Mouse (Mus musculus): ENCODE data around the gene Spin1. TPM values are rescaled to one million over a fixed set of nuclear protein-coding genes. Genes with fewer than 3 reads are reported as not detected.
"Not testable (repeated sequence)": the region's sequence is repeated elsewhere in the genome, so short reads cannot be mapped to it uniquely, and the experiment has no call there.

The Spin1 gene
- 10 to 100 TPM; 73.0 to 80.7 TPM for total RNA-seq (2021)
- long read RNA-seq, experiment 1, full-length matches to known transcripts, result 44 of 66 reads
- long read RNA-seq, experiment 1, partial matches to known transcripts, result 14 of 66 reads
- long read RNA-seq, experiment 1, other reads (novel, unspliced or antisense), result 8 of 66 reads
- long read RNA-seq, experiment 2, full-length matches to known transcripts, result 23 of 30 reads
- long read RNA-seq, experiment 2, partial matches to known transcripts, result 0 of 30 reads
- long read RNA-seq, experiment 2, other reads (novel, unspliced or antisense), result 7 of 30 reads

GRCm38 (mm10) chr13:51100233-51101015, at the start of gene Spin1:
TSS of gene Spin1 (plus strand) at chr13:51100880.
- DNase-seq, result peak; percentile 88 to 93

DNA sequence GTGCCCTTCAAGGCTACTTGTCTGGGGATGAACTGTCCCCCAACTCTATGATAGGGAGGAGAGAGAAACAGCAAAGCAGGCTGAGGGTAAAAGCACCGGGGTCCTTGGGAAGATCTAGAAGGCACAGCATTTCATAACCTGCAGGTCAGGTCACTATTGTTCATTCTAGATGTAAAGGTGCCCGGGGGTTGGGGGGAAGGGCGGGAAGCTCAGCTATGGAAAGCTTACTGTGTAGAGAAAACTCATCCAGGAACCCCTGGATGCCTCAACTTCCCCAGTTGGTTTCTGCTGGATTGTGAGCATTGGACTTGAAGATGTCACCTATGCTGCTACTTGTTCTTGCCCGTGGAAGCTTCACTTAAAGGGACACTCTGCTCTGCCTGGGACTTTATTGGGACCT, 49.7 kb upstream of the Spin1 start:
- no peak for DNase-seq

GRCm38 (mm10) chr13:51052408-51052807, 48.3 kb upstream of the Spin1 start:
- no peak for DNase-seq

DNA sequence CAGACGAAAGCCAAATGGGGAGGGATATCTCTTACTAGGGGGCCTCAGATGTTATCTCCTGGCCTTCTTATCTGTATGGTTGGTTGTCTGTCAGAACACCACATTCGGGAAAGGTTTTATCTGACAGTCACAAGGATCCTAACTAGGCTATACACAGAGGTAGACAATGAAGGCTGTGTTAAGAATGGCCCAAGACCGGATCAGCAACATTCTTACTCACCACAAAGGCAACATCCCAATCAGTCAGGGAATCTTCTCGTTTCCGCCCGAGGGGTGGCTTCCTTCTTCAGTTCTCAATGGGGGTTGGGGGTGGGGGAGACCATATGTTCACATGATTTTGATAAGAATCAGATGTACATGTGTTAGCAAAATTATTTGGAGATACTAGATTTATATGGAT, 37.7 kb upstream of the Spin1 start:
- no peak for DNase-seq

DNA sequence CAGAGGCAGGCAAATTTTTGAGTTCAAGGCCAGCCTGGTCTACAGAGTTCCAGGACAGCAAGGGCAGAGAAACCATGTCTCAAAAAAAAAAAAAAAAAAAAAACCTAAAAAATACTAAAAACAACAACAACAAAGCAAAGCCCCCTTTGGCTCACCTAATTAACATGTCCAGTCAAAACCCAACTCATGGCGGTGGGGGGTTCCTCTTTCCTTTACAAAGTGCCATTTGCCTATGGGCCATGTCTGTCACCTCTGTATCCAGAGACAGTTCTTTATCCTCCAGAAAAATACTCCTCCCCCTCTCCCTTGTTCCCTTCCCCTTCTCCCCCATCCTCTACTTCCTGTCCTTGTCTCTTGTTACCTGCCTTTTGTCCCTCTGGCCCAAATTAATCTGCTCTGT, 37.0 kb upstream of the Spin1 start:
- DNase-seq, result no peak

GRCm38 (mm10) chr13:51064429-51064828, 36.3 kb upstream of the Spin1 start:
- DNase-seq, result no peak

DNA sequence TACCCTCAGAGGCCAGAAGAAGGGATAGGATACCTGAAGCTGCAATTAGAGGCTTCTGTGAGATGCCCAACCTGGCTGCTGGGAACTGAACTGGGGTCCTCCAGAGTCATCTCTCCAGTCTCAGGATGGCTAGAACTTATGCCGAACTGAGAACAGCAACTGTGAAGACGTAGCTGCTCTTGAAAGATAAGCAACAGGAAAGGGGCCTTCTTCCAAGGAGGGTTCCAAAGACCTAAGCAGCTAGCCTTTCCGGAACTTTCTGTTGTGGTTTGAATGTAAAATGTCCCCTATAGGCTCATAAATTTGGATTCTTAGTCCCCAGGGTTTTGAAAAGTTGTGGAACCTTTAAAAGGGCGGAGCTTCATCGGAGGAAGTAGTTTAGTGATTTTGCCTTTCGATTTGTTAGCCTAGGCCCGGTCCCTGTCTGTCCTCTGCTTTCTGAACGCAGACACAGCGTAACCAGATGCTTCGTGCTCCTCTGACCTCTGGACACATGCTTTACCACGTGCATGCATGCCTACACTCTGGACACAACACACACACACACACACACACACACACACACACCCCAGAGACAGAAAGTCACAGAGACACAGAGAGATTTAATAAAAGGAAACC, 29.5 kb upstream of the Spin1 start:
- no peak for DNase-seq

DNA sequence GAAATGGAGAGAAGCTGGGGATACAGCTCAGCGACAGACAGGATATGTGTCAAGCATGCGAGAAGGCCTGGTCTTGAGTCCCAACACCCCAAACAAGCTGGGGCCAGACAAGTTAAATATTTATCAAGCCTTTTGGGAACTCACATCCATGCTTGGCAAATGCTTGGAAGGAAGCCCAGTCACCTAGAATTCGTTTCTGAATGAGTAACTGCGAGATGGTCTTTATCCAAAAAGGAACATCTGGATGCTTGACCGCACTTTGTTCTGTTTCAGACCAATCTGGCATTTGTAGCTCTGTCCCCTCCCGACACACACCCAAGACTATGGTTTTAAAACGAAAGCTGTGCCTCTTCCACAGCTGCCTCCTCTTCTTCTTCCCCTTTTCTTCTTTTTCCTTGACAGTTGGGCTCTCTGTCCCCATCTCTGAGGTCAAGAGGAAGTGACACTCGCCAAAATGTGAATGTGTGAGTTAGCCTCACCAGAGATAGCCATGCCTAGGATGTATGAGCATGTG, 28.9 kb upstream of the Spin1 start:
- DNase-seq, result no peak

- DNase-seq, result no peak
These were observed 27.5 kb upstream of the Spin1 start for GRCm38 (mm10) chr13:51072917-51073843.

DNA sequence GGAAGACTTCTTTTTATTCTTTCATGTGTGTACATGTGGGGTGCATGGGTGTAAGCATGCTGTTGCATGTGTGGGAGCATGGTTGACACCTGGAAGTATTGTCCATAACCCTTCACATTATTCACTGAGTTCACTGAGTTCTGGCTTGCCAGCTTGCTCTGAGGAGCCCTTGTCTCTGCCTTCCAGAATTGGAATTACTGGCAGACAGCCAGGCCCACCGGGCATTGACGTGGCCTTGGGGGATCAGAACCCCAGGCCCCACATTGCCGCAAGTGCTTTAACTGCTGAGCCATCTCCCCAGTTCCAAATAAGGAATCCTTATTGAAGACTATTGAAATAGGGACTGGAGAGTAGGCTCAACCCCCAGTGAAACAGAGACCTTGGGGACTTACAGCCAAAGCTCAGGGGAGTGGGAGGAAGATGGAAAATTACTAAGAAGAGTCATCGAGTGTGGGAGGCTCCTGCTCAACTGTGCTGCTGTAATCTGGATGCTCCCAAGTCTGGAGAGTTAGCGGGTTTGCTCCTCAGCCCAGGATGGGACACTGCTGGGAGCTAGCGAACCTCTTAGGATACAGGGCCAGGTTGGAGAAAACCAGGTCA, 26.5 kb upstream of the Spin1 start:
- DNase-seq, result peak; percentile 37 to 61

GRCm38 (mm10) chr13:51076191-51076590, 24.5 kb upstream of the Spin1 start:
- DNase-seq, result not testable (repeated sequence)

- DNase-seq, result not testable (repeated sequence)
These were observed 22.1 kb upstream of the Spin1 start for GRCm38 (mm10) chr13:51078586-51078985.

DNA sequence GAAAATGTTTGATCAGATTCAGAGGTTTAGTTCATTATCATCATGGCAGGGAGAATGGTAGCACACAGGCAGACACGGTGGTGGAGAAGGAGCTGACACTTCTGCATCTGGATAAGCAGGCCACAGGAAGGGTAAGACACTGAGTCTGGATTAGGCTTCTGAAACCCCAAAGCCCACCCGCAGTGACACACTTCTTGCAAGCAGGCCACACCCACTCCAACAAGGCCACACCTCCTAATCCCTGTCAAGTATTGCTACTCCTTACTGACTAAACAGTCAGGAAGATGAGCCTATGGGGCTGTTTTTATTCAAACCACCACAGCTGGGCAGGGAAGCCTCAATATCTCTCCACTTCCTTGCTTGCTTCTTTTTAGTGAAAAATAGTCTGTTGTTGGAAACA, 19.9 kb upstream of the Spin1 start:
- no peak for DNase-seq

- no peak for DNase-seq
These were observed 16.4 kb upstream of the Spin1 start for GRCm38 (mm10) chr13:51084241-51084640.

- DNase-seq, result no peak
These were observed 14.7 kb upstream of the Spin1 start for GRCm38 (mm10) chr13:51085941-51086340.

DNA sequence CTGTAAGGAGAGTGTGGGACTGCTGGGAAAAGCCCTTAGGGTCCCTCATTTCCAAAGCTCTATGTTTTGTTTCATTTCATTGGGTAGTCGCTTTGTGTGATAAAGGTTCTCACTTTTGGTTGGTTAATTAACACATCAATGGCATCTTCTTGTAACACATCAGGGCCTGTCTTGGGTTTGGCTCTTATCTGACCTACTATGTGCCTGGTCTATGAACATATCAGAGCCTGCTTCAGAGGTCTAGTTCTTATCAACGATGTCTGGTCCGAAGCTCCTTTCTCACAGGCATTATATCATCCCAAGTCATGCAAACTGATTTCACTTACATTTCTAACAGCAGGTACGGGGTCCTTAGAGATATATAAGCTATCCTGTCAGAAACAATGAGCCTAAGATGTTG, 13.4 kb upstream of the Spin1 start:
- no peak for DNase-seq

DNA sequence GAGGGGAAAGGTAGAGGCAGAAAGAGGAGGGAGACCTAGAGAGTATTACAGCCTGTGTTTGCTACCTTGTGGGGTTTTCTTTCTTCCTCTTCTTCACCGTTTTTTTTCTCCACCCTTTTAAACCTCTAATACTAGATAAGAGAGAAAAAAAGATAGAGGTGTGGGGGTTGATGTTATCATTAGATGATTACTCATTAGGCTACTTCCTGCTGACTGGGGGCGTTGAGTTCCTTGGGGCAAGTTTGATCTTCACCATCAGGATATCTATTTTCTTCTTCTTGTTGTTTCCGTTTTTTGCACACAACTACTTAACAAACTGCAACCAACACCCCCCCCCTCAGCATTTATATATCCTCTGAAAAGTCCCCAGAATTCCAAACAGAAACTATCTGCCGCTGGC, 12.5 kb upstream of the Spin1 start:
- no peak for DNase-seq

DNA sequence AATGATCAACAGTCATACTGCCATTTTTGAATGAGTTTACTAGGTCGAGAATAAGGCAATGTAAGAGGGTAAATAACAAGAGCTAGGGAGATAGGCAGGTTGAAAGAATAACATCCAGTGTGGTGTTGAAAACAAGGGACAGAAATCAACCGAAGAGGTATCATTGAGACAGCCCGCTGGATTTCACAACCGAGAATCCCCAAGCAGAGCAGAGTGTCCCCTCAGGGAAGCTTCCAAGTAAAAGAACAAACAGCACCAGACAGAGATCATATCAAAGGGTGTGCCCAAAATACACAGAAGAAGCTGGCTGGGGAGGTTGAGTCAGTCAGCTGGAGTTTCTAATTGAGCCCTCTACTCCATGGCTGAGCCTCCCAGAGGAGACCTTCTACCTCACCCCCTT, 11.6 kb upstream of the Spin1 start:
- DNase-seq, result no peak

DNA sequence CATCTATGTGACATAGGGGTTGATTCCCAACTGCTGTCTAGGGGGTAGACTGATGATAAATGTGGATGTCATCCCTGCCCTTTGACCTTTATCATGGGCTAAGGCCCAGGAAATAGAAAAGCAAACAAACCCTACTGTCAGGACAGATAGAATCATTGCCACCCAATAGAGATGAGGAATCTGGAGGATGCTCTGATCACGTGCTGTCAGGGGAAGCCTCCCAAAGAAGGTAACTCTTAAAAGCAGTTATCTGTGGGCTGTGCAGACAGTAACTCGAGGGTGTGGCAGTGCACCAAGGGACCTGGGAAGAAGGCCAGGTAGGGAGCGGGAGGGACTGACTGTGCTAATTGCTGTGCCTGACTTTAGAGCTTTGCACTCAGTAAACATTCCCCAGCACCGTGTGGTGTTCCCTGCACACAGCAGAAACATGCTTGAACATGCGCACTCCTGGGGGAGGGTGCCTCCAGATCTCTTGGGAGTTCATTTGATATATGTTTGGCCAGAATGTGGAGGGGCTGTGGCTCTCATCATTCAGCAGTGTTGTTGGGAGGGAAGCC, 10.5 kb upstream of the Spin1 start:
- no peak for DNase-seq

DNA sequence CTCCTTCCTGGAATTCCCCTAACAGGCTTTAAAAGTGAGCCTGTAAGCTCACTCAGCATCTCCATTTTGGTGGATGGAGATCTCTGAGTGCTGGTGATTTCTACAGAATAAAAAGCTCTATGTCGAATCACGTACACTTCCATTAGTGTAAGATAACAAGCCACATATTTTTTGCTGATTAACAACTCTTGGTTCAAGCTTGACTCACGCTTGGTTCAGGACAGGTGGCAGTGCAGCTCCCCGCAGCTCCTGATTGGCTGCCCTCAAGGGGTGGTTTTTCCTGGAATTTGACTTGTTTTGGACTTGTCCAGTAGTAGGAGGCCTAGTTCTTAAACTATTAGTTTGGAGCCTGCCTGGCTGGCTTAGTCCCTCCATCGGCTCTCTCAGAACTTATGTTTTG, 7.2 kb upstream of the Spin1 start:
- no peak for DNase-seq
